Mouse (Mus musculus) adrenal gland, postnatal 14 days (tissue): ENCODE data around the gene Rnf212. TPM values are rescaled to one million over a fixed set of nuclear protein-coding genes. Genes with fewer than 3 reads are reported as not detected.

Experiments
- DNase-seq: peaks from one replicate; pipeline ENCODE4 v3.0.0; 2021; ENCODE audit warnings: mixed read lengths
- total RNA-seq: library from RNA; stranded (reverse); gene quantifications from 2 replicates; pipeline ENCODE4 v1.2.3, GENCODE M21; 2021

The Rnf212 gene
- total RNA-seq, 1 experiment from 2014 or later: 0.56 TPM

DNA sequence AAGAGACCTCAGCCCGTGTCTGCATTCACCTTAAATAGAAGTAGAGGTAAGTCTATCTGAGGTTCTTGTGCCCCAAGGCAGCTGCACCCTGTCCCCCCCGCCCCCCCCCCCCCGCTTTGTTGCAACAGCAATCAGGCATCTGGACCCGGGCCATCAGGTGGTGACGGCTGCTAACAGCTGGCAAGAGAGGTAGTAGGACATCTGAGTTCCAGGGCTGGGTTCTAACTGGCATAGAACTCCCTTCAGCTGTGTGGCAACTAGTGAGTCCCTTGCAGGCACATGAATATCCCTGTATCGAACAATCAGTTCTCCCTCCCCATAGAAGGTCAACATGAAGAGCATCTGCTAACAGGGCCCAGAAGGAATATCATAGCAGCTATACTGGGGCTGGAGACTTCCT is 62.8 kb downstream of the Rnf212 start:
- DNase-seq: no peak

DNA sequence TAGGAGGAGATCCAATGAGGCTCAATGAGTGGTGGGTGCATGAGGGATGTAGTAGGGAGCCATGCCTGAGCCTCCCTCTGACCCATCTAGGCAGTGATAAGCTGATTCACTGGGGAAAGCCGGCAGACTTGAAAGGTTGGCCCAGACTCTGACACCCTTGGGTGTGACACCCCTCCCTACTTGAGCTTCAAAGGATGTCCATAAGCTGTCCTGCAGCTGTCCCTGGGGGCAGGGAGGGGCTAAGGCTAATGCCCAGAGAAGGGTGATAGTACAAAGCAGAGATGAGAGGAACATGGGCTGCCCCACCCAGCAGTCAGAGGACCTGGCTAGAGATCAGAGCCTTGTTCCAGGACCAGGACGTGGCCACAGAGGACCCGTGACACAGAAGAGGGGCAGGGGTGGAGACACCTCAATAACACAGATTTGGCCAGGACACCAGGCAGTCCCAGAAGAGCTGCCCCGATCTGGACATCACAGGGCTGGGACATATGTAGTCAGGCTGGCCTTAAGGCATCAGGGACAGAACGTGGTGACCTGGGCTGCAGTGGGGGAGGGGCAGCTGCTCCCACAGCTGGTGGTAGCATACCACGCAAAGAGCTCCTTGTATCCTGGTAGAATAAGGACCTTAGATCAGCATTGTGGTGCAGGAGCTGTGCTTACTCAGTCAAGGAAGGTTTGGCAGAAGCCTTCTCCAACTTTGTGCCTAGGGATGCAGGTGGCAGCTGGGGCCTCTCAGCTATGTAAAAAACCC is 65.6 kb downstream of the Rnf212 start:
- peak; percentile 57 for DNase-seq

DNA sequence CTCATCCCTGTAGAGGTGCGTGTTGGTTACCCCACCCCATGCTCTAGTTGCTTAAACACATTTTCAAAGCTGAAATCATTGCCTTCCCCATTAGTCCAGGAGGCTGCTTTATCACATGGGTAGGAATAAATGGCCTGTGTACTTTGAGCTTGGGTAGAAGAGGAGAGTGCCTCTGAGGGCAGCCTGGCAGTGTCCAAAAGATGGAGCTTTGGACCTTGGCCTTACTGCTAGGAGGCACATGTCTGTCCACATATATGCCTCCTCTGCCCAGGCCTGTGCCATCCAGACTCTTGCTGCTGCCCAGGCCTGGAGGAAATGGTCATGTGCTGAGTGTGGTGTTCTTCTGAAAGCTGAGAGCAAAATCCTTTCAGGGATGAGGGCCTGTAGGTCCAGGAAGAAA is 66.4 kb downstream of the Rnf212 start:
- DNase-seq: no peak

DNA sequence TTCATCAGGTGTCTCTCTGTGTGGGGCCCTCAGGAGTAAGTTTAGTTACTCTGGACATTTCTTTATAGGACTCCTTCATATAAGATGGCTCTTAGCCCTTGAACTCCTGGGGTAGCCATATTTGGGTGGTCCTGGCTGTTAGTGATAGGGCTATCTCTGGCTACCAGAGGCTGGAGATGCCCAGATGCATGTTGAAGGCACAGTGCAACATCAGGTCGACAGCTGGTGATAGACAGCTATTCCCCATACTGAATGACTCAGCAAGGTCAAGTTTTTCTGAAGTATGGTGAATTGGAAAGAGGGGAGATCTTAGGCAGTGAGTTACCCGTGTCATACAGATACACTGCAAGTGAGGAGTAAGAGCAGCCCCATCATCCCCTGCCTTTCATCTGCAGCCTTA is 67.0 kb downstream of the Rnf212 start:
- no peak for DNase-seq

DNA sequence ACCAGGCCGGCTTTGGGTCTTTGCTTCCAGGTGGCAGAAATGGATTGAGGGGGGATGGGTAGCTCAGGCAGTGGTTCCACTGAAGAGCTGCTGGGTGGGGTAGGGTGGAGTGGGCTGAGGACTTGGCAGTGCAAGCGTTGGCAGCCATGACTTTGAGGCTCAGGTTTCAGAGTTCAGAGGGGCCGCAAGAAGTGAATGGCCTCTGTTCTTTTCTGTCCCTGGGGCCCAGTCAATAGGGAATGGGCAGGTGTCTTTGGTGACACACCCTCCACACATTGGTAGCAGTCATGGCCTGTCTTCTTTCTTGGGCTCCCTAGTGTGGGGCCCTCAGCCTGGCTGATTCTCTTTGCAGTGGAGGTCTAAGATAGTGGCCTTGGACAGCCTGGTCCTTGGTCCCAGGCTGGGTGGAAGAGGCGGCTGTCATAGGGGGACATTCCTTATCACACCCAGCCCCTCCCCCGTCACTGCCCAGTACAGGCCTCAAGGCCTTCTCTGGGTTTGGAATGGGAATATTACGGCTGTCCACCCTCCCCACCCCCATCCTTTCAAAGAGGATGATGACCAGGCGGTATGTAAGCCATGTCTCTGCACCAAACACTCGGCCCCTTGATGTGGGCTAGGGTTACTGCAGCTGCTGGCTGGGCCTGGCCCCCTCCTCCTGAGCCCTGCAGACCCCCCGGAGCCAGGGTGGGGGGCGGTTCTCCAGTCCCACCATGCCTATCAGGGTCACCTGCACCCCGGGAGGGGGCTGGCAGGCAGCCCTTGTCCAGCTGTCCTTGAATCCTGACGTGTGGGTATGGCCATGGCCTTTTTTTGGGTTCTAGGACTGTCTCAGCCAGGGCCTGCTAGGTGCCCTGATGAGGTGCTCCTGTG is 70.8 kb downstream of the Rnf212 start:
- peak; percentile 66 for DNase-seq

DNA sequence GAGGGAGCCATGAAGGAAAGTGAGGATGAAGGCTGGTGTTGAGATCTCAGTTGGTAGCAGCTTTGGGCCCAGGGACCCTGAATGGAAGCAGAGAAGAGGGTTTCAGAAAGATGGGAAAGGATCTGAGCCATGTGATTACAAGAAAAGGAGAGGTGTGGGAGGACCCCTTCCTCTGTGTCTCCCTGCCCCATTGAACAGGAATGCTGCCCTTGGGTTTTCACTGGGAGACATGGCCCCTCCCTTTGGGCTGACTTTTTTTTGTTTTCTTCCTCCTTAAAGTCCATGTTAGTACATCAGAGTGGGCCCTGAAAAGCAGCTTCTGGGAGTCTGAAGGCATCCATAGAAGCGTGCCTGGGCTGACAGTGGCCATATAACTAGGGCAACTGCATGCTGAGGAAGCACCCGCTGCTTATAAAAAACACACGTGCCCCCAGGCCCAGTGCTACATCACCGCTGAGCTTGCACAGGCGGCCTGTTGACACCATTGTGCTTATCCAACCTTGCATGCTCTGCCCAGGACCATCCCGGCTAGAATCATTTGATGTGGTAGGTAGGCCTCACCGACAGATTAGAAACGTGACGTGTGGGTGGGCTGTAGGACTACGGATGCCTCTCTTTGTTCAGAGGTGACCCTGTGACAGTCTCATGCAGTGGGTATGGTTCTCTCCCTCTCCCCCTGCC is 73.3 kb downstream of the Rnf212 start:
- no peak for DNase-seq

DNA sequence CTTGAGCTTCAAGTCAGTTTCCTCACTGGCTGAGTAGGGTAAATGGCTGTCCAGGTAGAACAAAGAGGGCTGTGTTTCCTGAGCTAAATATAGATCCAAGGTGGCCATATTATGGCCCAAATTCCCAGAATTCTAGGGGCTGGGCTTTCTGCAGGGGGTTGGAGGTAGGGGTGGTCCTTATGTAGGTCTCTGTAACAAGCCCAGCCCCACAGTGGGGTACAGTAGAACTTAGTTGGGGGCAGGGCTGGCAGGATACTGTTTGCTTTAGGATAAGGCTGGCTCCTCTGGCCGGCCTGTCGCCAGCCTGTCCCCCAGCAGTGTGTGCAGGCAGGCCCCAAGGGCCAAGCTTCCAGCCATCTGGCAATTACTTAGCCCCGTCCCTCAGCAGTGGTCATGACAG is 74.4 kb downstream of the Rnf212 start:
- no peak for DNase-seq

DNA sequence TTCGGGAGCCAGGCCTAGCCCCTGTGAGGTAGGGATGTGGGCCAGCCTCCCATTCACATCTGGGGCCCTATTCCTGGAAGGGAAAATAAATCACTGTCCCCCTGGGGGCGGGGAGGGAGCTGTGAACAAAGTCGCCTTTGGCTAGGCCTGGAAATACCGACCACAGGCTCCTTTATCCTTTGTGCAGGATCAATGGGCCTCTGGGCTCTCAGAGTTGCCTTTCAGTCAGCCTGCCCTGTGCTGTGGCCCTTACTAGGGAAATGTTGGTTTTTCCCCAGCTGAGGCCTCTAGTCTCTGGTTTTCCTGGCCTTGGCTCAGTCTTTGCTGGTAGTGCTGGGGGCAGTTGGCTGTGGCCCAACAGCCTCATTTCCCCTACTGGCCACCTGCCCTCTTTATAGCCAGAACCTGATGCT is 77.4 kb downstream of the Rnf212 start:
- DNase-seq: no peak

DNA sequence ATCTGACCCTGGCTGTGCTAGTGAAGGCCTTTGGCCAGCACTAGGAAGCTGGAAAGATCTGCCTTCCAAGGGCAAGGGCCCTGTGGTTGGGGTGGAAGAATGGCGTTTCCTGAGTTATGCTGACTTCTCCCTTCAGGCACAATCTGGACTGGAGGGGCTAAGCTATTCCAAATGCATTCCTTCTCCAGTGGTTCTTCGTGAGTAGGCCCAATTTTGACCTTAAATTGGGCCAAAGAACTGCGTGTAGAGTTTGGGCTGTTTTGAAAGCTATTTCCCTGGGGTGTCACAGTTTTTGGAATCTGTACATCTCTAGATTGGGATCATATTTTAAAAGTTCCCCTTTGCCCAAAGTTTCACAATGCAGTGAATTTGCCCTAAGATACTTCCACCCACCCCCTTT is 78.2 kb downstream of the Rnf212 start:
- DNase-seq: no peak

DNA sequence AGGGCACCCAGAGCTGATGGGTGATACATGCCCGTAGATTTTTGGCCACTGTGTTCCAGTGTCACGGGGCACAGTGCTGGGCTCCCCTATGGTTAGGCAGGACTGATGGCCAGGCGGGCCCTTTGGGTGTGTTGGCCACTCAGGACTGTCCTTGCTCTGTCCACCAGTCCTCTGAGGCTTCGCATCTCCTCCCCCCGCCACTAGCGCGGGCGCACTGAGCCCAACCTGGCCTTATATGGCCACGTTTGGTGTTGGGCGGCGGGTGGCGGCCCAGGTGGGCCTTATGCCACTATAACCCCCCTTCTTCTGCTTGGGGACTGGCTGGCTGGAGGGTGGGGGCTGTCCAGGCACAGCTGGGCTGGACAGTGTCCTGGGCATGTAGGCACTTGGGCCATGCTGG is 78.9 kb downstream of the Rnf212 start:
- DNase-seq: peak; percentile 53

DNA sequence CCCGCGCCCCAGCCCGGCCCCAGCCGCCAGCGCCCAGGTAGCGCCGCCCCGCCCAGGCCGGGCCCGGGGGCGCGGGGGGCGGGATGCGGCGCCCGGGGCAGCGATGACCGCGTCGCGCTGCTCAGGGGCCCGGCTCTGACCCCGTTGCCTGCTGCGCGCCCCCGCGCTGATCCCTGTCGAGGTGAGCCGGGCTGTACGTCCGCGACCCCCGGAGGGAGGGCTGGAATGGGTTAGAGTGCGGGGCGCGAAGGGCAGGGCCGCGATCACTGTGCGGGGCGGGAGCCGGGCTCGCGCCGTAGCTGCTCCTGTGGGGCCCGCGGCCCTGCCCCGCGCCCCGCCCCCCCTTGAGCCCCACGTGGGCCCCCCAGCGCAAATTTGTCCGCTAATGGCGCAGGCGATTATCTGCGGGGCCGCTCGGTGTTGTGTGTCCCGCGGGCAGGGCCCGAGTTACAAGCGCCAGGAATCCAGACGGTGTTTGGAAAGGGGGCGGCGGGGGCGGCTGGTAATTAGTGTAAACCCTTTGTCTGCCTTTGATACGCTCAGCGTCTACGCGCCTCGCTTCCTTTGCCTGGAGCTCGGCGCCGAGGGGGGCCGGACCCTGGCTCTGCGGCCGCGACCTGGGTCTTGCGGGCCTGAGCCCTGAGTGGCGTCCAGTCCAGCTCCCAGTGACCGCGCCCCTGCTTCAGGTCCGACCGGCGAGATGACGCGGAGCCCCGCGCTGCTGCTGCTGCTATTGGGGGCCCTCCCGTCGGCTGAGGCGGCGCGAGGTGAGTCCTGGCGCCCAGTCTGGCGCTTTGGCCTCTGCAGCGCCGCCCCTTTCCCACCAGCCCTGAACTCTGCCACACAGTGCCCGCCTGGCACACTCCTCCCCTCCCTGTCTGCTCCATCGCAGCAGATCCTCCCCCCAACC is 80.2 kb downstream of the Rnf212 start:
- DNase-seq: peak; percentile 76

DNA sequence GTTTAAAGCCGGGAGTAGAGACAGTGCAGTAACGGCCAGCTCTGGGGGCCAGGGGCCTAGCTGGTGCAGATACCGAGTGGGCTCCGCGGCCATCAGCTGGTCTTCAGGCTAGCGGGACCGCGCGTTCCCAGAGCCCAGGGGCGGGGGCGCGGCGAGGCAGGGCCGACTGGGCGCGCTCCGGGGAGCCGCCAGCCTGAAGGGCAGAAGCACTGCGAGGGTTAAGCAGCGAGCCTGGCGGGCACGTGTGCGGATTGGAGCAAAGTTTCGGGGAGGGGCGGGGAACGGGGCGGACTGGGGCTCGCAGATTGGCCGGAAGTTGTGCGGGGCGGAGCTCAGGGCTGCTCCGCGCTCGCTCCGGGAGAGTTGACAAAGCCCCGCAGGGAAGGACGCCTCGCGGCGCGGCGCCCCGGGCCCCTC is 80.9 kb downstream of the Rnf212 start:
- peak; percentile 95 for DNase-seq

DNA sequence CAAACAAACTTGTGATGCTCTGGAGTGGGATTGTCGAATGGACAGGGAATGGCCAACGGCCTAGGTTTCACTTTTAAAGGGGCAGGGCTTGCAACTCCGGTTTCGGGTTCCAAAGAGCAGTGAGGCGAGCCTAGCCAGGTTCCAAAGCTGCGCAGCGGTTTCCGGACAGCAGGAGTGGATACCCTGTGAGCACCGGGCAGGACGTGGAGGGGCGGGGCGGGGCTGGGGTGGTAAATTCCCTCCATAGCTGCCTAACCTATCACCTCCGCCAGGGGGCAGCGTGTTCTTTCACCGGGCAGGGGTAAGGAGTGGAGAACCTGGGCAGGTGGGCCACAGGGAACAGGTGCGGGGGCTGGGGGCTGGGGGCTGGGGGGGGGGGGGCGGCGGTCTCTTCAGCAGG is 82.5 kb downstream of the Rnf212 start, which contains the start of gene Fgfrl1:
Gene Fgfrl1 (plus strand): TSS at position 112 of the 400 bp plus-strand sequence.
- peak; percentile 87 for DNase-seq

DNA sequence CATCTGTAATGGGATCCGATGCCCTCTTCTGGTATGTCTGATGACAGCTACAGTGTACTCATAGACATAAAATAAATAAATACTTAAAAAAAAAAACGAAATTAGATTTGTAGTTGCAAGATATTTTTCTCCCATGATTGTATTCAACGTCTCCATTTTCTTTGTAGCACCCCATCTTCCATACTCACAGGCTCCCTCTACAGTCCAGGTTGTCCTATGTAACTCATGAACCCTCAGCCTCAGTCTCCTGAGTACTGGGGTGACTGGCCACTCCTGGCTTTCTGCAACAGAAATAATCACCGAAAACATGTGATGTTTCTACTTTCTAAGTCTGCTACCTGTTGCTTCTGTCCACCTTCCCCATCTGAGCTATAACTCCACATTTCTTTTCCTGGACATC is 83.6 kb downstream of the Rnf212 start:
- DNase-seq: no peak

DNA sequence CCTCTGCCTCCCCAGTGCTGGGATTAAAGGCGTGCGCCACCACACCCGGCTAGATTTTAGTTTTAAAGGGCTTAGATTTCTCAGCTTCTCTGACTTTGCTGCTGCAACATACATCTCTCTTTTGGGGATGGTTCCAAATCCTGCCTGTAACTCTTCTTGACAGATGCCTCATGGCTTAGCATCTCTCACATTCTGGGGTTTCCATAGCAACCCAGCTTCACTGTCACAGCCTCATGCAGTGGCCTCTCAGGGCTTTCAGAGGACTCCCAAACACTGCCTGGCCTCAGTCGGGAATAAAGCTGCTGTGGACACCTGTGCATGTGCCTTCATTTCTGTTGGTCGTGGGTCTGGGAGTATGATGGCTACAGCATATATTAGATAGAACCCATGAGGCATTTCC is 85.7 kb downstream of the Rnf212 start:
- no peak for DNase-seq

DNA sequence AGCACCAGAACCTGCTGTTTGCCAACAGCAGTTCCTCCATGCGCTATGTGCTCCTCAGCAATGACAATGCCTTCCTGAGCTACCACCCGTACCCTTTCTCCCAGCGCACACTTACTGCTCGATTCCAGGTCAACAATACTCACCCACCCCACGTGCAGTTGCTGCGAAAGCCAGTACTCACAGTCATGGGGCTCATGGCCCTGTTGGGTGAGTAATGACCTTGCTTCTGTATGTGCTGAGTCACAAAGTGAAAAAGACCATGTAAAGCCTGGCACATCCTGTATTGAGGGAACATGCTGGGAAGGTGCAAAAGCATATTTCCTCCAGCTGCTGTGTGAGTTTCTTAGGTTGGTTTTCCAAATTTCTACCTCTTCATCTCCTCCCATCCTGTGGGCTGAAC is 93.9 kb downstream of the Rnf212 start:
- DNase-seq: peak; percentile 74

DNA sequence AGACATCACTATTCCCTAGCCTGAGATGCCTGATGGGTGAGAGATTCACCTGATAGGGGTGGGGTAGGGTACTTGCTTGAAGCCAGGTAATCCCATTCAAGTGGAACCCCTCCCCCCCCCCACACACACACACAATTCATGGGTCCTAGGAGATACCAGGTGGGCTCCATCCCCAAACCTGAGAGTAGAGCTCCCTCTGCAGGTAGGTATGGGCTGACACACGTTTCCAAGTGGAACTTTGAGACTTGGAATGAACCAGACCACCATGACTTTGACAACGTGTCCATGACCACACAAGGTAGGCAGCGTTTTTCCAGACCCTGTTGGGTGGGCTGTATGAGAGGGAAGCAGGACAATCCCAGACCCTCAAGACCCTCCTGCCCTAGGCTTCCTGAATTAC is 94.9 kb downstream of the Rnf212 start:
- DNase-seq: no peak
